Mouse (Mus musculus): ENCODE measurements around the gene Fam173b. TPM values are rescaled to one million over a fixed set of nuclear protein-coding genes. Genes with fewer than 3 reads are reported as not detected.

Gene Fam173b
- polyA plus RNA-seq (2012; rRNA removed) = 6.6 and 7.9 TPM in 2 replicates

GRCm38 (mm10) chr15:31601646-31602374 is at the start of gene Fam173b, which contains the start of gene Cct5:
Gene Fam173b, plus strand, starts transcription at chr15:31601852.
Gene Cct5, minus strand, starts transcription at chr15:31601804.

GRCm38 (mm10) chr15:31565184-31565583 is 36.5 kb upstream of the Fam173b start, which contains the start of gene Cmbl:
Gene Cmbl, plus strand, starts transcription at chr15:31565389.

Other genes with a start within 250 kb of the Fam173b start
- 0.25 and 0.31 TPM in 2 replicates for gene Ankrd33b, start 234.1 kb upstream of the Fam173b start, polyA plus RNA-seq (2012; rRNA removed)
- gene Ropn1l, start 148.1 kb upstream of the Fam173b start, polyA plus RNA-seq (2012; rRNA removed) = 0.80 and 1.3 TPM in 2 replicates
- gene March6, start 70.8 kb upstream of the Fam173b start, polyA plus RNA-seq (2012; rRNA removed) = 8.6 and 10.7 TPM in 2 replicates
- gene Cmbl, start 36.5 kb upstream of the Fam173b start, polyA plus RNA-seq (2012; rRNA removed) = 4.7 and 5.7 TPM in 2 replicates
- gene Cct5, start within 50 bp of the Fam173b start, polyA plus RNA-seq (2012; rRNA removed) = 174 and 189 TPM in 2 replicates